Mouse (Mus musculus): ENCODE results near the gene Hist2h2aa1. TPM values are rescaled to one million over a fixed set of nuclear protein-coding genes. Genes with fewer than 3 reads are reported as not detected.
"Not testable (repeated sequence)": the region's sequence is repeated elsewhere in the genome, so short reads cannot be mapped to it uniquely, and the experiment has no call there.

The Hist2h2aa1 gene
- polyA plus RNA-seq, 1 experiment, result 9.2 TPM

- Histone ChIP-seq H3K4me1 (ENCODE audit: control insufficient read depth, insufficient read depth, low read length) (peaks cover 5% of the 10 kb centered on the region), H3K27ac (ENCODE audit: insufficient read depth, low read length) (peak overlapping the region; percentile 97), H3K4me3 (ENCODE audit: insufficient read depth, low read length) (peak overlapping the region; percentile 74)
- TF ChIP-seq POLR2A (IDR thresholded peaks at IDR 0.05; ENCODE audit: low read depth, low read length), result peak; percentile 49; the same call in 1 of the 2 replicates
- no peak for TF ChIP-seq CTCF (IDR thresholded peaks at IDR 0.05; ENCODE audit: borderline replicate concordance, insufficient read depth, low read length)
These were observed 26.1 kb upstream of the Hist2h2aa1 start for GRCm38 (mm10) chr3:96219191-96219641.

DNA sequence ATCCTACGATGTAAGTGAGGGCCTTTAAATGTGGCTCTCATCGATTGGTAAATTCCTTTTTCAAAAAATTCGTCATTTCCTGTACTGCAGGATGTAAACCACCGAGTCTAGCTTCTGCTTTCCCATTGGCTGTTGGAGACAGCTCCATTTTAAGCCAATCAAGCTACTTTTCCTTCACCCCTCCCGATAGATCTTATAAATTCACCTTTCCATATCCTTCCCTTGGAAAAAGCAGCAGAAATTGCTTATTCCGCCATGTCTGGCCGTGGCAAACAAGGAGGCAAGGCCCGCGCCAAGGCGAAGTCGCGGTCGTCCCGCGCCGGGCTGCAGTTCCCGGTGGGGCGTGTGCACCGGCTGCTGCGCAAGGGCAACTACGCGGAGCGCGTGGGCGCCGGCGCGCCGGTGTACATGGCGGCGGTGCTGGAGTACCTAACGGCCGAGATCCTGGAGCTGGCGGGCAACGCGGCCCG is 25.6 kb upstream of the Hist2h2aa1 start, which contains the start of the genes Bola1 and Hist2h2ab:
Gene Bola1, minus strand, starts transcription at position 49 of the 470 bp plus-strand sequence.
Gene Hist2h2ab, plus strand, starts transcription at position 205 of the 470 bp plus-strand sequence.
- Histone ChIP-seq H3K4me1 (ENCODE audit: control insufficient read depth, insufficient read depth, low read length) (peaks cover 5% of the 10 kb centered on the region), H3K4me3 (ENCODE audit: insufficient read depth, low read length) (peak within 1 kb of the TSS; percentile 74), H3K27ac (ENCODE audit: insufficient read depth, low read length) (peak within 1 kb of the TSS; percentile 97)
- TF ChIP-seq POLR2A (IDR thresholded peaks at IDR 0.05; ENCODE audit: low read depth, low read length) (peak; percentile 78), CTCF (IDR thresholded peaks at IDR 0.05; ENCODE audit: borderline replicate concordance, insufficient read depth, low read length) (no peak)

- H3K27ac ChIP-seq (ENCODE audit: insufficient read depth, low read length), result peak overlapping the region; percentile 97
- TF ChIP-seq POLR2A (IDR thresholded peaks at IDR 0.05; ENCODE audit: low read depth, low read length), result peak; percentile 23
- not testable (repeated sequence) for H3K4me1 ChIP-seq (ENCODE audit: control insufficient read depth, insufficient read depth, low read length)
- H3K4me3 ChIP-seq (ENCODE audit: insufficient read depth, low read length), result peak overlapping the region; percentile 74
These were observed 25.0 kb upstream of the Hist2h2aa1 start for GRCm38 (mm10) chr3:96220131-96220764.

- H3K27ac ChIP-seq (ENCODE audit: insufficient read depth, low read length), result peak within 1 kb of the TSS; percentile 97
- TF ChIP-seq CTCF (IDR thresholded peaks at IDR 0.05; ENCODE audit: borderline replicate concordance, insufficient read depth, low read length) (no peak), POLR2A (IDR thresholded peaks at IDR 0.05; ENCODE audit: low read depth, low read length) (peak; percentile 94)
- H3K4me1 ChIP-seq (ENCODE audit: control insufficient read depth, insufficient read depth, low read length), result peaks cover 5% of the 10 kb centered on the region
These were observed 24.3 kb upstream of the Hist2h2aa1 start, which contains the start of the genes Hist2h2ac and Hist2h2be for GRCm38 (mm10) chr3:96220765-96221639. TSS of gene Hist2h2ac (minus strand) at chr3:96220880. TSS of gene Hist2h2be (plus strand) at chr3:96221119.

GRCm38 (mm10) chr3:96221640-96222038 is 23.7 kb upstream of the Hist2h2aa1 start:
- TF ChIP-seq CTCF (IDR thresholded peaks at IDR 0.05; ENCODE audit: borderline replicate concordance, insufficient read depth, low read length) (no peak), POLR2A (IDR thresholded peaks at IDR 0.05; ENCODE audit: low read depth, low read length) (no peak)
- Histone ChIP-seq H3K27ac (ENCODE audit: insufficient read depth, low read length) (peak overlapping the region; percentile 75), H3K4me3 (ENCODE audit: insufficient read depth, low read length) (peak overlapping the region; percentile 30), H3K4me1 (ENCODE audit: control insufficient read depth, insufficient read depth, low read length) (peaks cover 5% of the 10 kb centered on the region)

More at GRCm38 (mm10) chr3:96220765-96221639, 24.3 kb upstream of the Hist2h2aa1 start, which contains the start of the genes Hist2h2ac and Hist2h2be:
- H3K4me3 ChIP-seq (ENCODE audit: insufficient read depth, low read length), result peak within 1 kb of the TSS; percentile 74

DNA sequence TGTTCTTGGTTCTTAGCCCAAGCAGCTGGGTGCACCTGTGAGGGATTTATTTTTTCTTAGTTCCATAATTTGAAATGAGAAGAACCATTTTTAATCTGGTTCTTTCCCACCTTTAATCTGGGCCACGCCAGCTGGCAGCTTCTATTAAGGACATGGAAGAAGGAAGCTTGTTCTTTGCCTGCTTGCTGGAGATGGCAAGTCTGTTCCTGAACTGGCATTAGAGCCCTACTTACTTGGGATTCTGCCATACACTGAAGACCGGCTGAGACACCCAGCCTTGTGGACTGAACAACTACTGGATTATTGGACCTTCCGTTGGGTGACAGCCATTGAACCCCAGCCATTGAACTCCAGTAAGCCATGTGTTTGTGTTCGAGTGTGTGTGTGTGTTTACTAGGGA is 22.5 kb upstream of the Hist2h2aa1 start:
- TF ChIP-seq CTCF (IDR thresholded peaks at IDR 0.05; ENCODE audit: borderline replicate concordance, insufficient read depth, low read length), result no peak
- TF ChIP-seq POLR2A (IDR thresholded peaks at IDR 0.05; ENCODE audit: low read depth, low read length), result no peak
- H3K27ac ChIP-seq (ENCODE audit: insufficient read depth, low read length), result no peak overlapping the region
- no peak overlapping the region for H3K4me3 ChIP-seq (ENCODE audit: insufficient read depth, low read length)
- peaks cover 13% of the 10 kb centered on the region for H3K4me1 ChIP-seq (ENCODE audit: control insufficient read depth, insufficient read depth, low read length)

DNA sequence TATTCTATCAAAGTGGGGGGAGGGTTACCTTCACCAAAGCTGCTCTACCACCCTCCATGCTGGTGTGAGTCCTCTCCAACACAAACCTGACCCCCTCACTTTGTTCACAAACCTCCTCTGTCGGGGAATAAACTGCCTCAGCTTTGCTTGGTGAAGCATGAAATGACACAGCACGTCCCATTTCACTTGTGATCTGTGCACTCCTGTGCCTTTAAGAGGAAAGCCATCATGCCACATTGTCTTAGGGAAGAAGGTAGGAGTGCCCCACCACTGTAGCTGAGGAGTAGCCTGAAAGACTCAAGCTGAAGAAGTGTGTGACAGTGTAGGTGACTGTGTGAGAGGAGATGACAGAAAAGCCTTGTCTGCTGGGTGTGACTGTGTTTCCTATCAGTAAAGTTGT is 19.9 kb upstream of the Hist2h2aa1 start:
- no peak for TF ChIP-seq CTCF (IDR thresholded peaks at IDR 0.05; ENCODE audit: borderline replicate concordance, insufficient read depth, low read length)
- TF ChIP-seq POLR2A (IDR thresholded peaks at IDR 0.05; ENCODE audit: low read depth, low read length), result no peak
- Histone ChIP-seq H3K4me1 (ENCODE audit: control insufficient read depth, insufficient read depth, low read length) (peaks cover 10% of the 10 kb centered on the region), H3K27ac (ENCODE audit: insufficient read depth, low read length) (no peak overlapping the region), H3K4me3 (ENCODE audit: insufficient read depth, low read length) (no peak overlapping the region)

DNA sequence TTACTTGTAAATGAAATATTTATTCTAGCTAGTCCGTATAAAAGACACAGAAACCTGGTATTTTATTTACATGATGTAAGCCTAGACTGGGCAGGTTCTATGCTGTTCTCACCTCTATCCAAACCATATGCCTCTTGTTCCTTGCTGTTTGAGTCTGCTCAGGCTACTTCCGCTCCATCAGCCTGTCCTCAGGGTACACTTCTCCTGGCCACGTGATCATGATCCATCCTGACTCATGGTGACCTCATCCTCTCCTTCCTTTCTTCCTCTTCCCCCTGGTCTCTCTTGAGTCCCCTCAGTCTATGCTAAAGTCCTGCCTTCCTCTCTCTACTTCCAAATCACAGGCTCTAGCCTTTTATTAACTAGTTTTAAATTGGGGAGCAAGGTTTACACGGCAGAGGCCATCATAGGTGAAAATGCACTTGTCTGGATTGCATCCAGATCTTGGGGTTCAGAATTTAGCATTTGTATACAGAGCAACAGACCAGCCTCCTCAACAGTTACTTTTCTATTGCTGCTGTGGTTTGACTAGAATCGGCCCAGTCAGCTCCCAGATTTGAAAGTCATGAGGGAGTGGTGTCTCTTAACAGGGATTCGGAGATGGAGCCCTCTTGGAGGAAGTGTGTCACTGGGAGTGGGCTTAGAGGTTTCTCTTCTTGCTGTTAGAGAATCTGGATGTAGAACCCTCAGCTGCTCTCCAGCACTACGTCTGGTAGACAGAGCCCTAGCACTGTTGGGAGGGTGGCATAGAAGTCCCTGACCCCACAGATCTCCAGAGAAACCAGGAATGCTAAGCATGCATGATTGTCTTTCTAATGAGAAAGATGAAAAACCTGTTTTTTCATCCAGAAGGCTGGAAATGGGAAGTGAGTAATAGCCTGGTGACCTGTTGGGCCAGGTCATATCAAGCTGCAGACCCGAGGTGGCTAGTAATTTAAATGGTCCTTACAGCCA is 18.3 kb upstream of the Hist2h2aa1 start:
- Histone ChIP-seq H3K4me3 (ENCODE audit: insufficient read depth, low read length) (no peak overlapping the region), H3K27ac (ENCODE audit: insufficient read depth, low read length) (peak overlapping the region; percentile 57), H3K4me1 (ENCODE audit: control insufficient read depth, insufficient read depth, low read length) (peaks cover 8% of the 10 kb centered on the region)
- TF ChIP-seq POLR2A (IDR thresholded peaks at IDR 0.05; ENCODE audit: low read depth, low read length) (no peak), CTCF (IDR thresholded peaks at IDR 0.05; ENCODE audit: borderline replicate concordance, insufficient read depth, low read length) (no peak)

- Histone ChIP-seq H3K4me1 (ENCODE audit: control insufficient read depth, insufficient read depth, low read length) (peaks cover 8% of the 10 kb centered on the region), H3K27ac (ENCODE audit: insufficient read depth, low read length) (no peak overlapping the region), H3K4me3 (ENCODE audit: insufficient read depth, low read length) (no peak overlapping the region)
- TF ChIP-seq CTCF (IDR thresholded peaks at IDR 0.05; ENCODE audit: borderline replicate concordance, insufficient read depth, low read length), result no peak
- no peak for TF ChIP-seq POLR2A (IDR thresholded peaks at IDR 0.05; ENCODE audit: low read depth, low read length)
These were observed 16.5 kb upstream of the Hist2h2aa1 start for GRCm38 (mm10) chr3:96228828-96229227.
